Mouse (Mus musculus): ENCODE measurements around the gene Dusp10.

Gene Dusp10

GRCm38 (mm10) chr1:184053711-184054110 is 40.6 kb downstream of the Dusp10 start:
- in situ Hi-C loops (cut with MboI, MseI) = no loop called here

- in situ Hi-C loops (cut with MboI, MseI) = no loop called here
These were observed 41.1 kb downstream of the Dusp10 start for GRCm38 (mm10) chr1:184054176-184054575.

GRCm38 (mm10) chr1:184058206-184058605 is 45.1 kb downstream of the Dusp10 start:
- in situ Hi-C loops (cut with MboI, MseI) = no loop called here

- in situ Hi-C loops (cut with MboI, MseI) = no loop called here
These were observed 46.7 kb downstream of the Dusp10 start for GRCm38 (mm10) chr1:184059814-184060213.

GRCm38 (mm10) chr1:184060381-184060780 is 47.3 kb downstream of the Dusp10 start:
- in situ Hi-C loops (cut with MboI, MseI) = no loop called here

- in situ Hi-C loops (cut with MboI, MseI) = no loop called here
These were observed 48.0 kb downstream of the Dusp10 start for GRCm38 (mm10) chr1:184060828-184061734.

- in situ Hi-C loops (cut with MboI, MseI) = no loop called here
These were observed 48.8 kb downstream of the Dusp10 start for GRCm38 (mm10) chr1:184061901-184062300.

- in situ Hi-C loops (cut with MboI, MseI) = no loop called here
These were observed 51.2 kb downstream of the Dusp10 start for GRCm38 (mm10) chr1:184064306-184064705.

GRCm38 (mm10) chr1:184065589-184066361 is 52.7 kb downstream of the Dusp10 start:
- in situ Hi-C loops (cut with MboI, MseI) = no loop called here

- in situ Hi-C loops (cut with MboI, MseI) = no loop called here
These were observed 53.6 kb downstream of the Dusp10 start for GRCm38 (mm10) chr1:184066460-184067287.

- in situ Hi-C loops (cut with MboI, MseI) = no loop called here
These were observed 54.8 kb downstream of the Dusp10 start for GRCm38 (mm10) chr1:184067704-184068558.

- in situ Hi-C loops (cut with MboI, MseI) = no loop called here
These were observed 55.9 kb downstream of the Dusp10 start for GRCm38 (mm10) chr1:184068971-184069370.

GRCm38 (mm10) chr1:184076065-184076464 is 63.0 kb downstream of the Dusp10 start:
- in situ Hi-C loops (cut with MboI, MseI) = no loop called here

GRCm38 (mm10) chr1:184076756-184077155 is 63.7 kb downstream of the Dusp10 start:
- in situ Hi-C loops (cut with MboI, MseI) = no loop called here

GRCm38 (mm10) chr1:184079304-184079703 is 66.2 kb downstream of the Dusp10 start:
- in situ Hi-C loops (cut with MboI, MseI) = no loop called here

- in situ Hi-C loops (cut with MboI, MseI) = no loop called here
These were observed 69.6 kb downstream of the Dusp10 start for GRCm38 (mm10) chr1:184082661-184083060.

GRCm38 (mm10) chr1:184083166-184083565 is 70.1 kb downstream of the Dusp10 start:
- in situ Hi-C loops (cut with MboI, MseI) = no loop called here

GRCm38 (mm10) chr1:184084961-184085360 is 71.9 kb downstream of the Dusp10 start:
- in situ Hi-C loops (cut with MboI, MseI) = no loop called here

GRCm38 (mm10) chr1:184090515-184090914 is 77.4 kb downstream of the Dusp10 start:
- in situ Hi-C loops (cut with MboI, MseI) = no loop called here

GRCm38 (mm10) chr1:184094914-184095313 is 81.8 kb downstream of the Dusp10 start:
- in situ Hi-C loops (cut with MboI, MseI) = no loop called here

- in situ Hi-C loops (cut with MboI, MseI) = no loop called here
These were observed 87.3 kb downstream of the Dusp10 start for GRCm38 (mm10) chr1:184100414-184100813.

All from regulatory T cell (primary cell).